Mouse (Mus musculus): ENCODE data around the gene Hmga1.

Gene Hmga1

GRCm38 (mm10) chr17:27560926-27561480 is 4.7 kb downstream of the Hmga1 start:
- no peak for DNase-seq (ENCODE audit: low spot score)

GRCm38 (mm10) chr17:27561809-27562526 is 5.7 kb downstream of the Hmga1 start:
- no peak for DNase-seq (ENCODE audit: low spot score)

GRCm38 (mm10) chr17:27563771-27564244 is 7.5 kb downstream of the Hmga1 start:
- DNase-seq (ENCODE audit: low spot score) = no peak

- no peak for DNase-seq (ENCODE audit: low spot score)
Observed at GRCm38 (mm10) chr17:27564391-27565162, 8.3 kb downstream of the Hmga1 start.

GRCm38 (mm10) chr17:27565163-27565941 is 9.1 kb downstream of the Hmga1 start, which contains the start of gene AI413582:
Gene AI413582, minus strand, starts transcription at chr17:27565756.
- peak; percentile 95 for DNase-seq (ENCODE audit: low spot score)

GRCm38 (mm10) chr17:27565942-27566267 is 9.6 kb downstream of the Hmga1 start:
- DNase-seq (ENCODE audit: low spot score) = no peak

- DNase-seq (ENCODE audit: low spot score) = no peak
Observed at GRCm38 (mm10) chr17:27568228-27568627, 11.9 kb downstream of the Hmga1 start.

- DNase-seq (ENCODE audit: low spot score) = no peak
Observed at GRCm38 (mm10) chr17:27571315-27571714, 15.0 kb downstream of the Hmga1 start.

GRCm38 (mm10) chr17:27573772-27574320 is 17.5 kb downstream of the Hmga1 start:
- no peak for DNase-seq (ENCODE audit: low spot score)

- DNase-seq (ENCODE audit: low spot score) = no peak
Observed at GRCm38 (mm10) chr17:27574470-27575115, 18.3 kb downstream of the Hmga1 start.

- DNase-seq (ENCODE audit: low spot score) = no peak
Observed at GRCm38 (mm10) chr17:27575116-27575776, 18.9 kb downstream of the Hmga1 start.

- no peak for DNase-seq (ENCODE audit: low spot score)
Observed at GRCm38 (mm10) chr17:27576056-27576455, 19.8 kb downstream of the Hmga1 start.

- DNase-seq (ENCODE audit: low spot score) = no peak
Observed at GRCm38 (mm10) chr17:27577468-27577867, 21.2 kb downstream of the Hmga1 start.

GRCm38 (mm10) chr17:27578487-27578886 is 22.2 kb downstream of the Hmga1 start:
- no peak for DNase-seq (ENCODE audit: low spot score)

- no peak for DNase-seq (ENCODE audit: low spot score)
Observed at GRCm38 (mm10) chr17:27579816-27580215, 23.5 kb downstream of the Hmga1 start.

GRCm38 (mm10) chr17:27580392-27581068 is 24.2 kb downstream of the Hmga1 start:
- DNase-seq (ENCODE audit: low spot score) = no peak

- no peak for DNase-seq (ENCODE audit: low spot score)
Observed at GRCm38 (mm10) chr17:27583185-27583894, 27.0 kb downstream of the Hmga1 start.

GRCm38 (mm10) chr17:27586661-27587060 is 30.4 kb downstream of the Hmga1 start:
- DNase-seq (ENCODE audit: low spot score) = no peak

- DNase-seq (ENCODE audit: low spot score) = no peak
Observed at GRCm38 (mm10) chr17:27587252-27587651, 31.0 kb downstream of the Hmga1 start.

- DNase-seq (ENCODE audit: low spot score) = no peak
Observed at GRCm38 (mm10) chr17:27588231-27588630, 31.9 kb downstream of the Hmga1 start.

Measured in T-cell, adult 2 months (primary cell).